Mouse (Mus musculus) heart, embryonic 12.5 days (tissue): ENCODE data around the gene Pde4d. TPM values are rescaled to one million over a fixed set of nuclear protein-coding genes. Genes with fewer than 3 reads are reported as not detected.

ENCODE experiments used
- ATAC-seq: fragments of 200-750 bp; cut with Nextera tagmentation; 2 replicates; pipeline ENCODE4 v1.8.0; 2017; ENCODE audit warnings: moderate TSS enrichment, moderate library complexity; ENCODE audit not compliant: insufficient number of reproducible peaks, low FRiP score
- H3K27ac ChIP-seq: fragments of 300-500 bp; sonication (generic); 2 replicates; pipeline ENCODE4 v1.5.1; 2016; ENCODE audit warnings: mild to moderate bottlenecking, moderate library complexity; ENCODE audit not compliant: poor library complexity, severe bottlenecking
- H3K27me3 ChIP-seq: fragments of 300-500 bp; sonication (generic); replicated peaks from 2 replicates; pipeline ENCODE4 v1.6.1; 2016; ENCODE audit warnings: mild to moderate bottlenecking, moderate library complexity
- H3K36me3 ChIP-seq: fragments of 300-500 bp; sonication (generic); 2 replicates; pipeline ENCODE4 v1.6.1; 2016; ENCODE audit warnings: mild to moderate bottlenecking, moderate library complexity
- H3K4me1 ChIP-seq: fragments of 300-500 bp; sonication (generic); replicated peaks from 2 replicates; pipeline ENCODE4 v1.6.1; 2016; ENCODE audit warnings: mild to moderate bottlenecking
- H3K4me2 ChIP-seq: fragments of 300-500 bp; sonication (generic); 2 replicates; pipeline ENCODE4 v1.6.1; 2016; ENCODE audit warnings: mild to moderate bottlenecking, moderate library complexity
- H3K4me3 ChIP-seq: fragments of 300-500 bp; sonication (generic); 2 replicates; pipeline ENCODE4 v1.5.1; 2016; ENCODE audit warnings: mild to moderate bottlenecking
- H3K9ac ChIP-seq: fragments of 300-500 bp; sonication (generic); 2 replicates; pipeline ENCODE4 v1.6.1; 2016; ENCODE audit warnings: mild to moderate bottlenecking, moderate library complexity
- H3K9me3 ChIP-seq: fragments of 300-500 bp; sonication (generic); replicated peaks from 2 replicates; pipeline ENCODE4 v1.6.1; 2016; ENCODE audit warnings: mild to moderate bottlenecking, moderate library complexity
- WGBS: fragments of 180-500 bp; shearing (Covaris S2); methylation state at CpG from one replicate; pipeline ENCODE4 v1.1.7; 2016; 5-methylcytosine and 5-hydroxymethylcytosine counted together
- polyA plus RNA-seq: library from polyadenylated mRNA; unstranded; fragments of >200 nt; fragmentation: Nextera tagmentation; extraction: Ambion mirVana; gene quantifications from 2 replicates; pipeline ENCODE4 v1.2.1, GENCODE M21; 2016

Pde4d gene
- polyA plus RNA-seq, 1 experiment from 2014 or later, result 34.2 TPM

DNA sequence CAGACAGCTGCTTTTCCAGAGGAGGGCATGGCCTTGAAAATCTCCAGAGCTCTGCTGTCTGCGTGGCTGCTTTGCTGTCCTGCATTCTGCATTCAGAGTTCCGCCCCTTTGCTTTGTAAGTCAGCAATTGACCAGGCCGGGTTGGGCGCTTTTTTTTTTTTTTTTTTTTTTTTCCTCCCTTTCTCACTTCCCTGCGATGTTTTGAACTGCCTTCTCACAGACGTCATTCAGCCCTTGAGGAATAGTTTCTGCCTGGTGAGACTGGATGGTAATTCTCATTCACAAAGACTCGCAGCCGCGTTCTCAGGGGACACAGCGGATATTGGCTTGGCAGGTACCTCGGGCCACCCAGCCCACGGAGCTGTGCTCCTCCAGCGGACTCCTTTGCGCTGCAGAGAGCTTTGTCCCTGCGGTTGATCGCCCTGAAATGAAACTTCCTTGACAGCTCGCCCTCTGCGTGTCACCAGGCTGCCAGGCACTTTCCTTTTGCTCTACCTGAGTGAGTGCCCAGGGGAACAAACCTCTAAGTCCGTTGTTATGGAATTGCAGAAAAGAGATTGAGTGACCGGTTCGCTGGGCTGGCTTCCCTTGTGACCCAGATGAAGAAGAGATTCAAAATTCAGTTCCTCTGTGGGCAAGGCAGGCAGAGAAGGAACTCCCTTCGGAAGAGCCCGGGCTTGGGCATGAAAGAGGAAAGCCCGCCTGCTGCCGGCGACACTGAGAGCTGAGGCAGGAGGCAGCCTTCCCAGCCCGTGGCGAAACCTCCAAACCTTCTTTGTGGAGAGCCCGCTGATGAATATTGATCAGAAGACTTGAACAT is 1235.8 kb downstream of the Pde4d start:
- ATAC-seq, result peak; percentile 76
- peaks cover 26% of the 10 kb centered on the region for H3K4me1 ChIP-seq
- peak overlapping the region; percentile 73 for H3K4me3 ChIP-seq
- no peaks in the 10 kb centered on the region for H3K36me3 ChIP-seq
- H3K27ac ChIP-seq, result peak overlapping the region; percentile 99
- peak overlapping the region; percentile 89 for H3K9ac ChIP-seq
- H3K9me3 ChIP-seq, result no peaks in the 10 kb centered on the region
- peak overlapping the region; percentile 91 for H3K4me2 ChIP-seq
- no peaks in the 10 kb centered on the region for H3K27me3 ChIP-seq
- WGBS, result under 1% methylated on average over 29 of the region's 29 CpGs

- WGBS, result 4% methylated on average over 4 of the region's 4 CpGs
- Histone ChIP-seq H3K4me1 (peaks cover 26% of the 10 kb centered on the region), H3K4me3 (peak overlapping the region; percentile 73), H3K9ac (peak overlapping the region; percentile 89), H3K36me3 (no peaks in the 10 kb centered on the region), H3K4me2 (peak overlapping the region; percentile 91), H3K27ac (peak overlapping the region; percentile 99), H3K27me3 (no peaks in the 10 kb centered on the region), H3K9me3 (no peaks in the 10 kb centered on the region)
- no peak for ATAC-seq
These were observed 1236.5 kb downstream of the Pde4d start for GRCm38 (mm10) chr13:109686116-109686876.

DNA sequence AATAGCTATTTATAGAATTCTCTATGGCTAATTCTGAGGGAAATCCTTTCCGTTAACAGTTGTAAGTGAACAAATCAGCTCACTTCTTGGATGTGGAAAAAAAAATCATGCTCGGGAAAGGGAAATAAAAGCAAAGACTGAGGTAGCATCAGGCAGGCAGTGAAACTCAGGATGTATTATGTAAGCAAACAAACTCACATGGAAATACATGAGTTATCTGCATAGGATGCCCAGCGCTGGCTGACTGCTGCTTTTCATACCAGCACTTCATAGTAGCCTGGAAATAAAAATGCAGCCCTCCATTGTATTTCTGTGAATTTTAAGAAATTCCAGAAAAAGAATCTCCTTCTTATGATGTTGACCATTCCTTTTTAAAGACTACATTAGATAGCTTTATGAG is 1237.2 kb downstream of the Pde4d start:
- no peak for ATAC-seq
- WGBS, result 9% methylated on average over 3 of the region's 3 CpGs
- H3K27ac ChIP-seq, result 0 out of 2 replicates have a peak overlapping the region, but pooled peaks have one; percentile 29
- no peaks in the 10 kb centered on the region for H3K27me3 ChIP-seq
- H3K4me1 ChIP-seq, result peaks cover 27% of the 10 kb centered on the region
- H3K9ac ChIP-seq, result 0 out of 2 replicates have a peak overlapping the region, but pooled peaks have one; percentile 52
- peak overlapping the region; percentile 43 for H3K4me3 ChIP-seq
- H3K4me2 ChIP-seq, result peak overlapping the region; percentile 70
- no peaks in the 10 kb centered on the region for H3K36me3 ChIP-seq
- no peaks in the 10 kb centered on the region for H3K9me3 ChIP-seq

DNA sequence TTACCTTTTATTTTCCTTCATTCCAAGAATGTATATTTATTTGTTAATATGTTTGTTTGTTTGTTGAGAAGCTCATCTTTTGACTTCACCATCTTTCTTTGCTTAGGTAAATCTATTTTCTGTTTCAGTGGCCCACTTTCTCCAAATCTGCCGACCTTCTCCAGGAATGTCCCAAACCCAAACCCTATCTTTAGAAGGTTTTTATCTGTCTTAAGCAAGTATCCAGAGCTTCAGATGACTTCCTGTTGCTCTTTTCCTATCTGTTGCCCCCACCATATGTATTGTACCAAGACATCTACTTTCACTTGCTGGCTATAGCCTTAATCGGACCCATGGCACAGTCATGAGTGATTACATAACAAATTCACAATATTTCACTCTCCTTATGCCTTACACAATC is 1238.4 kb downstream of the Pde4d start:
- no peaks in the 10 kb centered on the region for H3K36me3 ChIP-seq
- H3K27me3 ChIP-seq, result no peaks in the 10 kb centered on the region
- 0 out of 2 replicates have a peak overlapping the region, but pooled peaks have one; percentile 7 for H3K4me2 ChIP-seq
- H3K4me1 ChIP-seq, result peaks cover 32% of the 10 kb centered on the region
- no peak overlapping the region for H3K4me3 ChIP-seq
- H3K9me3 ChIP-seq, result no peaks in the 10 kb centered on the region
- no peak overlapping the region for H3K27ac ChIP-seq
- WGBS, result 45% methylated on average over 2 of the region's 2 CpGs
- ATAC-seq, result no peak
- no peak overlapping the region for H3K9ac ChIP-seq

DNA sequence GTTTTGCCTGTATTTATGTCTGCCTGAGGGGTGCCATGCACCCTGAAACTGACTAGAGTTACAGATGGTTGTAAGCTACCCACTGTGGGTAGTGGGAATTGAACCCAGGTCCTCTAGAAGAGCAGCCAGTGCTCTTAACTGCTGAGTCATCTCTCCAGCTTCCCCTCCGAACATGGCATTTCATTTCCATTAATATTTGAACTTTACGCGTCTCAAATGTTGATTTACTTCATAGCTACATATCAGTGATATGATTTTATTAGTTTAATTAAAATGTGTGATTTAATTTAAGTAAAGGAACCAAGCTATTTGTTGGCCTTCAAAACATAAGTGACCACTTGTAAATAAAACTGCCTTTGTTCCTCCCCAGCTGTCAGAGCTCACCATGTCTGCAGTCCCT is 1239.4 kb downstream of the Pde4d start:
- Histone ChIP-seq H3K4me2 (no peak overlapping the region), H3K27me3 (no peaks in the 10 kb centered on the region), H3K4me1 (peaks cover 31% of the 10 kb centered on the region), H3K9me3 (no peaks in the 10 kb centered on the region), H3K27ac (no peak overlapping the region), H3K36me3 (no peaks in the 10 kb centered on the region), H3K9ac (no peak overlapping the region), H3K4me3 (no peak overlapping the region)
- ATAC-seq, result no peak
- WGBS, result 89% methylated on average over 3 of the region's 3 CpGs

DNA sequence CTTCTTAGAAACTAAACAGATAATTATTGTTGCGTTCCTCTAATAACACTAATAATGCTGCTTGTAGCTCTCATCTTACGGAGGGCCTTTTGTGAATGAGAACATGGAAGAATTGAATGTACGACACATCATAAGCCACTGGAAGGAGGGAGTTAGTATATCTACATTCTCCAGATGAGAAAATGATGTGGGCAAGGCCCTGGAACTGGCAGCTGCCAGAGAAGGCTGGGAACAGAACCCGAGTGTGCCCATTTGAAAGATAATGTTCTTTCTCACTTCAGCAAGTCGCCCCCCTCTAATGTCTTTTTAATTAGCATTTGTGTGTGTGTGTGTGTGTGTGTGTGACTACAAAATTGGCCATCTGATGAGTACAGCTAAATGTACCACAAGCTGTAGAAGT is 1240.8 kb downstream of the Pde4d start:
- ATAC-seq, result no peak
- Histone ChIP-seq H3K27me3 (no peaks in the 10 kb centered on the region), H3K27ac (no peak overlapping the region)

DNA sequence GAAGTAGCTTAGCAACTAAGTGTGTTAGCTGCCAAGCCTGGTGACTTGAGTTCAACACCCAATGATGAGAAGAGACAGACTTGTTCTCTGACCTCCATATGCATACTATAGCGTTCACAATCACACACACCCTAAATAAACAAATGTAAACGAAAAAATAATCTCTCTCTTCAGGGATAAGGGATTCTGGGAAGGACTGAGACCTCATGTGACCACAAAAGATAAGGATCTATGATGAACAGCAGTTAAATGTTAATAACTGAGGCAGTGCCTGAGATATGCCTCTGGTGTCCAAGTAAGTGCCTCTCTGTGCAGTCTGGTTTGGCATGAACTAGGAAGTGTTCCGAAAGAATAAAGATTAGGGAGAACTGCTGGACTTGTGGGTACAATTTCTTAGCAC is 1243.1 kb downstream of the Pde4d start:
- no peaks in the 10 kb centered on the region for H3K9me3 ChIP-seq
- H3K9ac ChIP-seq, result no peak overlapping the region
- no peak overlapping the region for H3K27ac ChIP-seq
- no peak overlapping the region for H3K4me2 ChIP-seq
- H3K4me3 ChIP-seq, result no peak overlapping the region
- peaks cover 29% of the 10 kb centered on the region for H3K4me1 ChIP-seq
- no peak for ATAC-seq
- H3K36me3 ChIP-seq, result peaks cover 8% of the 10 kb centered on the region
- no peaks in the 10 kb centered on the region for H3K27me3 ChIP-seq
- 54% methylated on average over 3 of the region's 3 CpGs for WGBS

More for the DNA sequence above, 1240.8 kb downstream of the Pde4d start:
- Histone ChIP-seq H3K4me3 (no peak overlapping the region), H3K4me2 (no peak overlapping the region), H3K36me3 (no peaks in the 10 kb centered on the region), H3K9ac (no peak overlapping the region), H3K4me1 (peaks cover 34% of the 10 kb centered on the region), H3K9me3 (no peaks in the 10 kb centered on the region)
- WGBS, result 78% methylated on average over 5 of the region's 5 CpGs

- 67% methylated on average over 2 of the region's 2 CpGs for WGBS
- Histone ChIP-seq H3K4me1 (peaks cover 28% of the 10 kb centered on the region), H3K4me3 (no peak overlapping the region), H3K27ac (no peak overlapping the region), H3K36me3 (peaks cover 13% of the 10 kb centered on the region), H3K9me3 (no peaks in the 10 kb centered on the region), H3K4me2 (no peak overlapping the region), H3K9ac (no peak overlapping the region), H3K27me3 (no peaks in the 10 kb centered on the region)
- no peak for ATAC-seq
These were observed 1244.0 kb downstream of the Pde4d start for GRCm38 (mm10) chr13:109693769-109694168.

GRCm38 (mm10) chr13:109694293-109694692 is 1244.5 kb downstream of the Pde4d start:
- Histone ChIP-seq H3K9me3 (no peaks in the 10 kb centered on the region), H3K4me3 (no peak overlapping the region), H3K4me1 (peaks cover 28% of the 10 kb centered on the region), H3K4me2 (no peak overlapping the region), H3K9ac (no peak overlapping the region), H3K27ac (no peak overlapping the region), H3K27me3 (no peaks in the 10 kb centered on the region), H3K36me3 (peaks cover 13% of the 10 kb centered on the region)
- 93% methylated on average over 2 of the region's 2 CpGs for WGBS
- ATAC-seq, result no peak

DNA sequence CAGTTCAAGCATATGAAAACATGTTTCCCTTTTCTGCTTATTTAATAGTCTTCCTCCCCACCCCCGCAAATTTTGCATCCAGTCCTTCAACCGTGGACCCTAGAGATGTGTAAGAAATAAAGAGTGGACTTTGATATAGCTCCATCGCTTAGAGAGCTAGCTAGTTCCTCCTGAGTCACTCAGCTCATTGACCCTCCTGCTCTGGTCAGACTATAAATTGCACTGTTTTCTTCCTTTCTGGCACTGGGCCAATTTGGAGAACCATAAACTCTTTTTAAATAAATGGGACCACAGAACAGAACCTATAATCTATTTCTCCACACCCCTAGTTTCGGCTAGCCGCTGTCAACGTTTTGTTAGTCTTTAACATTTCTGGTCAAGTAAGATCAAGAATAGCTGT is 1245.3 kb downstream of the Pde4d start:
- 79% methylated on average over 6 of the region's 6 CpGs for WGBS
- Histone ChIP-seq H3K27me3 (no peaks in the 10 kb centered on the region), H3K4me3 (no peak overlapping the region), H3K36me3 (peaks cover 19% of the 10 kb centered on the region), H3K9me3 (no peaks in the 10 kb centered on the region; the same call in 1 of the 2 replicates), H3K27ac (no peak overlapping the region), H3K4me1 (peaks cover 28% of the 10 kb centered on the region), H3K9ac (no peak overlapping the region), H3K4me2 (no peak overlapping the region)
- ATAC-seq, result no peak

DNA sequence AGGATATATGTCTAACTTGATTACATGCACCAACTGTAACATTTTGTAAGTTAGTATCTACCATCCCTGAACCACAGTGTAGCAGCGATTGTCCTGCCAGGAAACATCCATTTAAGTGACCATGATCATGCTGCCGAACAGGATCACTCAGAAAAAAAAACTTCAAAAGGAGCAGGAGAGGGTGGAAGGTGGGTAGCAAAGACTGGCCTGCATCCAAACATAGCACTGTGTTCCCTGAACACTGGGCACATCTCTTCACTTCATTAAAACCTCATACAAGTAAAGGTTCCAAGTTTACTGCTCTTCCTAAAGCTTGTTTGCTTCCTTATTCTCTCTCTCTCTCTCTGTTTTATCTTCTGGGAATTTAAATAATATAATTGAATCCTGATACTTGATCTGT is 1256.4 kb downstream of the Pde4d start:
- Histone ChIP-seq H3K27ac (no peak overlapping the region), H3K27me3 (no peaks in the 10 kb centered on the region), H3K4me2 (no peak overlapping the region), H3K9me3 (no peaks in the 10 kb centered on the region), H3K4me3 (no peak overlapping the region), H3K4me1 (peaks cover 21% of the 10 kb centered on the region), H3K9ac (no peak overlapping the region), H3K36me3 (no peaks in the 10 kb centered on the region)
- no peak for ATAC-seq
- WGBS, result 53% methylated on average over 2 of the region's 2 CpGs
